Mouse (Mus musculus): ENCODE results near the gene Gng7. TPM values are rescaled to one million over a fixed set of nuclear protein-coding genes. Genes with fewer than 3 reads are reported as not detected.
"Not testable (repeated sequence)": the region's sequence is repeated elsewhere in the genome, so short reads cannot be mapped to it uniquely, and the experiment has no call there.

The Gng7 gene
- 1.9 and 2.0 TPM in 2 replicates for polyA plus RNA-seq (2012; rRNA removed)

GRCm38 (mm10) chr10:81014393-81015384 is at the start of gene Gng7:
TSS of gene Gng7 (minus strand) at chr10:81014945.
- no peaks in the 10 kb centered on the region for H3K36me3 ChIP-seq (ENCODE audit: control insufficient read depth, insufficient read depth, low read length)

GRCm38 (mm10) chr10:81064519-81064918 is 49.8 kb upstream of the Gng7 start:
- H3K4me1 ChIP-seq (ENCODE audit: control insufficient read depth, insufficient read depth, low read length); H3K4me3 ChIP-seq (ENCODE audit: insufficient read depth, low read depth, low read length); H3K27me3 ChIP-seq (replicated peaks; ENCODE audit: control insufficient read depth, insufficient read depth, low read length); H3K27ac ChIP-seq (ENCODE audit: insufficient read depth, low read depth, low read length); H3K36me3 ChIP-seq (ENCODE audit: control insufficient read depth, insufficient read depth, low read length); DNase-seq: not testable (repeated sequence)
- WGBS, result 89% methylated on average over 8 of the region's 8 CpGs

More at GRCm38 (mm10) chr10:81014393-81015384, at the start of gene Gng7:
- Histone ChIP-seq H3K4me1 (ENCODE audit: control insufficient read depth, insufficient read depth, low read length) (no peaks in the 10 kb centered on the region), H3K27me3 (replicated peaks; ENCODE audit: control insufficient read depth, insufficient read depth, low read length) (no peaks in the 10 kb centered on the region), H3K27ac (ENCODE audit: insufficient read depth, low read depth, low read length) (no peak within 1 kb of the TSS), H3K4me3 (ENCODE audit: insufficient read depth, low read depth, low read length) (peak within 1 kb of the TSS; percentile 24; the same call in 1 of the 2 replicates)
- WGBS, result 11% methylated on average over 31 of the region's 31 CpGs
- peak; percentile 96 for DNase-seq
- no peak for TF ChIP-seq POLR2A (IDR thresholded peaks at IDR 0.05; ENCODE audit: low read depth, low read length)
- no peak for TF ChIP-seq CTCF (conservative IDR thresholded peaks at IDR 0.05; ENCODE audit: insufficient read depth, insufficient read length, low read depth, low read length)

- 61% methylated on average over 4 of the region's 4 CpGs for WGBS
- no peak for DNase-seq
- TF ChIP-seq CTCF (conservative IDR thresholded peaks at IDR 0.05; ENCODE audit: insufficient read depth, insufficient read length, low read depth, low read length) (no peak), POLR2A (IDR thresholded peaks at IDR 0.05; ENCODE audit: low read depth, low read length) (no peak)
- Histone ChIP-seq H3K4me3 (ENCODE audit: insufficient read depth, low read depth, low read length) (no peak overlapping the region), H3K27me3 (replicated peaks; ENCODE audit: control insufficient read depth, insufficient read depth, low read length) (no peaks in the 10 kb centered on the region), H3K36me3 (ENCODE audit: control insufficient read depth, insufficient read depth, low read length) (no peaks in the 10 kb centered on the region), H3K4me1 (ENCODE audit: control insufficient read depth, insufficient read depth, low read length) (peaks cover 6% of the 10 kb centered on the region; the same call in 1 of the 2 replicates), H3K27ac (ENCODE audit: insufficient read depth, low read depth, low read length) (no peak overlapping the region)
These were observed 48.0 kb upstream of the Gng7 start for GRCm38 (mm10) chr10:81062710-81063109.

- DNase-seq, result peak; percentile 100
- H3K27ac ChIP-seq (ENCODE audit: insufficient read depth, low read depth, low read length), result peak within 1 kb of the TSS; percentile 53; the same call in 1 of the 2 replicates
- H3K4me1 ChIP-seq (ENCODE audit: control insufficient read depth, insufficient read depth, low read length), result peaks cover 6% of the 10 kb centered on the region; the same call in 1 of the 2 replicates
- WGBS, result under 1% methylated on average over 48 of the region's 48 CpGs
- H3K36me3 ChIP-seq (ENCODE audit: control insufficient read depth, insufficient read depth, low read length), result no peaks in the 10 kb centered on the region
- TF ChIP-seq POLR2A (IDR thresholded peaks at IDR 0.05; ENCODE audit: low read depth, low read length), result no peak
- no peak for TF ChIP-seq CTCF (conservative IDR thresholded peaks at IDR 0.05; ENCODE audit: insufficient read depth, insufficient read length, low read depth, low read length)
- H3K4me3 ChIP-seq (ENCODE audit: insufficient read depth, low read depth, low read length), result peak within 1 kb of the TSS; percentile 72
- H3K27me3 ChIP-seq (replicated peaks; ENCODE audit: control insufficient read depth, insufficient read depth, low read length), result no peaks in the 10 kb centered on the region
These were observed 45.1 kb upstream of the Gng7 start, which contains the start of gene Sgta for GRCm38 (mm10) chr10:81059603-81060543. TSS of gene Sgta (minus strand) at chr10:81060181.

- Histone ChIP-seq H3K4me1 (ENCODE audit: control insufficient read depth, insufficient read depth, low read length) (peaks cover 6% of the 10 kb centered on the region; the same call in 1 of the 2 replicates), H3K27me3 (replicated peaks; ENCODE audit: control insufficient read depth, insufficient read depth, low read length) (no peaks in the 10 kb centered on the region), H3K4me3 (ENCODE audit: insufficient read depth, low read depth, low read length) (no peak overlapping the region; the same call in 1 of the 2 replicates), H3K36me3 (ENCODE audit: control insufficient read depth, insufficient read depth, low read length) (no peaks in the 10 kb centered on the region), H3K27ac (ENCODE audit: insufficient read depth, low read depth, low read length) (no peak overlapping the region)
- no peak for DNase-seq
- TF ChIP-seq CTCF (conservative IDR thresholded peaks at IDR 0.05; ENCODE audit: insufficient read depth, insufficient read length, low read depth, low read length), result no peak
- TF ChIP-seq POLR2A (IDR thresholded peaks at IDR 0.05; ENCODE audit: low read depth, low read length), result no peak
- 58% methylated on average over 6 of the region's 6 CpGs for WGBS
These were observed 44.2 kb upstream of the Gng7 start for GRCm38 (mm10) chr10:81058896-81059295.

- DNase-seq, result peak; percentile 27
- peaks cover 6% of the 10 kb centered on the region; the same call in 1 of the 2 replicates for H3K4me1 ChIP-seq (ENCODE audit: control insufficient read depth, insufficient read depth, low read length)
- H3K27ac ChIP-seq (ENCODE audit: insufficient read depth, low read depth, low read length), result no peak overlapping the region
- H3K4me3 ChIP-seq (ENCODE audit: insufficient read depth, low read depth, low read length), result no peak overlapping the region
- H3K36me3 ChIP-seq (ENCODE audit: control insufficient read depth, insufficient read depth, low read length), result no peaks in the 10 kb centered on the region
- WGBS, result 77% methylated on average over 23 of the region's 23 CpGs
- TF ChIP-seq POLR2A (IDR thresholded peaks at IDR 0.05; ENCODE audit: low read depth, low read length) (no peak), CTCF (conservative IDR thresholded peaks at IDR 0.05; ENCODE audit: insufficient read depth, insufficient read length, low read depth, low read length) (no peak)
- H3K27me3 ChIP-seq (replicated peaks; ENCODE audit: control insufficient read depth, insufficient read depth, low read length), result no peaks in the 10 kb centered on the region
These were observed 42.8 kb upstream of the Gng7 start for GRCm38 (mm10) chr10:81057406-81058130.

GRCm38 (mm10) chr10:81055802-81056340 is 41.1 kb upstream of the Gng7 start:
- not testable (repeated sequence) for H3K36me3 ChIP-seq (ENCODE audit: control insufficient read depth, insufficient read depth, low read length); DNase-seq; H3K27ac ChIP-seq (ENCODE audit: insufficient read depth, low read depth, low read length); H3K4me1 ChIP-seq (ENCODE audit: control insufficient read depth, insufficient read depth, low read length); H3K27me3 ChIP-seq (replicated peaks; ENCODE audit: control insufficient read depth, insufficient read depth, low read length); H3K4me3 ChIP-seq (ENCODE audit: insufficient read depth, low read depth, low read length)
- 82% methylated on average over 11 of the region's 11 CpGs for WGBS

Measured in kidney, adult 2 months (tissue).